Comparison of ENCODE assay signal across 15 mouse cellular contexts in genomic region chr8:94415218-94415617, GRCm38 (mm10). TPM values are rescaled to one million over a fixed set of nuclear protein-coding genes. Genes with fewer than 3 reads are reported as not detected.
DNase-seq lines count a peak whose midpoint lies in the region.
"Had no signal": no experiment of that assay in that cellular context is flagged by ENCODE, and none has a peak within 500 bp of the region (broad histone marks: within the 10 kb centered on the region; RNA-seq: fewer than 3 reads in every experiment).

No protein-coding gene starts in this region.

- WGBS in embryonic facial prominence, embryonic 10.5 days = 72% methylated on average over 2 of the region's 2 CpGs

- H3K4me1 ChIP-seq in embryonic facial prominence, embryonic 10.5 days = peaks cover 3% of the 10 kb centered on the region; the same call in 1 of the 2 replicates
- H3K4me1 ChIP-seq: hindbrain, embryonic 12.5 days; liver, embryonic 12.5 days; midbrain, embryonic 15.5 days; neural tube, embryonic 15.5 days had no signal

- no peaks in the 10 kb centered on the region for H3K36me3 ChIP-seq in embryonic facial prominence, embryonic 10.5 days (replicated peaks)
- H3K36me3 ChIP-seq: hindbrain, embryonic 12.5 days; liver, embryonic 12.5 days; midbrain, embryonic 15.5 days; neural tube, embryonic 15.5 days had no signal

- no peak overlapping the region for H3K27ac ChIP-seq in embryonic facial prominence, embryonic 10.5 days (replicated peaks)
- H3K27ac ChIP-seq: hindbrain, embryonic 12.5 days; liver, embryonic 12.5 days; midbrain, embryonic 15.5 days; neural tube, embryonic 15.5 days had no signal

- DNase-seq in embryo, embryonic 10.5 days (ENCODE audit: low spot score) = peak; percentile 21
- no peak for DNase-seq in embryo, embryonic 11 days
- DNase-seq in thymus, adult 18-20 months = peak; percentile 21 to 33
- no peak for DNase-seq in thymus, postnatal 4 days
- DNase-seq in embryonic facial prominence, embryonic 10.5 days (ENCODE audit: low spot score) = peak; percentile 19
- DNase-seq in skeletal muscle tissue, adult 2 months (ENCODE audit: low read depth, low spot score) = peak; percentile 36
- no peak for DNase-seq in natural killer cell, adult 2 months (ENCODE audit: low spot score in 2 of 2)
- DNase-seq in adrenal gland, adult (ENCODE audit: inconsistent age in 2 of 2, low spot score in 1 of 2) = no peak
- DNase-seq: adrenal gland, postnatal 25 days; kidney, adult 18-20 months; lung, postnatal 14 days had no signal

- no peaks in the 10 kb centered on the region for H3K9me3 ChIP-seq in embryonic facial prominence, embryonic 10.5 days
- H3K9me3 ChIP-seq: hindbrain, embryonic 12.5 days; liver, embryonic 12.5 days; midbrain, embryonic 15.5 days; neural tube, embryonic 15.5 days had no signal

- no peaks in the 10 kb centered on the region for H3K27me3 ChIP-seq in embryonic facial prominence, embryonic 10.5 days (replicated peaks; ENCODE audit: low read depth, poor library complexity, severe bottlenecking)
- H3K27me3 ChIP-seq: hindbrain, embryonic 12.5 days; midbrain, embryonic 15.5 days; neural tube, embryonic 15.5 days had no signal

- no peak overlapping the region for H3K4me3 ChIP-seq in embryonic facial prominence, embryonic 10.5 days
- H3K4me3 ChIP-seq: hindbrain, embryonic 12.5 days; liver, embryonic 12.5 days; midbrain, embryonic 15.5 days; neural tube, embryonic 15.5 days had no signal

RNA-seq across cellular contexts. Expression of gene Nlrc5, which starts 18.9 kb away (rescaled TPM):
- 0.06 TPM in 1 of 2 replicates, not detected in the other for polyA plus RNA-seq in embryonic facial prominence, embryonic 10.5 days (2016; fragmentation: Nextera tagmentation; extraction: Ambion mirVana)

RNA-seq across cellular contexts. Expression of gene Herpud1, which starts 29.0 kb away (rescaled TPM):
- 53.2 and 58.8 TPM in 2 replicates for polyA plus RNA-seq in embryonic facial prominence, embryonic 10.5 days (2016; fragmentation: Nextera tagmentation; extraction: Ambion mirVana)

Comparison
In these comparisons a context has a peak if more than half of its experiments do, and no peak if none do; other contexts are left out.
1. DNase-seq: peak in embryo, embryonic 10.5 days (single experiment), thymus, adult 18-20 months (2 of 2), embryonic facial prominence, embryonic 10.5 days (single experiment) and skeletal muscle tissue, adult 2 months (single experiment); none in embryo, embryonic 11 days (single experiment), thymus, postnatal 4 days (single experiment), natural killer cell, adult 2 months (0 of 2) and adrenal gland, adult (0 of 2).